Mouse (Mus musculus) gastrocnemius, postnatal 36 days (tissue): ENCODE measurements at regions not wholly inside any gene's neighbourhood (a gene's known extent, or its start where the extent isn't known, plus 50 kb on each side); places are given as distances from the start of the nearest gene placed in this dataset.

ENCODE experiments used
- DNase-seq, 2 experiments: peaks; one replicate each; pipeline ENCODE4 v3.0.0; 2022
- intact Hi-C: fragments of 180-260 bp; cut with DNase I; formaldehyde crosslinking; loops from one replicate; pipeline ENCODE4 v1.15.1; 2025

DNA sequence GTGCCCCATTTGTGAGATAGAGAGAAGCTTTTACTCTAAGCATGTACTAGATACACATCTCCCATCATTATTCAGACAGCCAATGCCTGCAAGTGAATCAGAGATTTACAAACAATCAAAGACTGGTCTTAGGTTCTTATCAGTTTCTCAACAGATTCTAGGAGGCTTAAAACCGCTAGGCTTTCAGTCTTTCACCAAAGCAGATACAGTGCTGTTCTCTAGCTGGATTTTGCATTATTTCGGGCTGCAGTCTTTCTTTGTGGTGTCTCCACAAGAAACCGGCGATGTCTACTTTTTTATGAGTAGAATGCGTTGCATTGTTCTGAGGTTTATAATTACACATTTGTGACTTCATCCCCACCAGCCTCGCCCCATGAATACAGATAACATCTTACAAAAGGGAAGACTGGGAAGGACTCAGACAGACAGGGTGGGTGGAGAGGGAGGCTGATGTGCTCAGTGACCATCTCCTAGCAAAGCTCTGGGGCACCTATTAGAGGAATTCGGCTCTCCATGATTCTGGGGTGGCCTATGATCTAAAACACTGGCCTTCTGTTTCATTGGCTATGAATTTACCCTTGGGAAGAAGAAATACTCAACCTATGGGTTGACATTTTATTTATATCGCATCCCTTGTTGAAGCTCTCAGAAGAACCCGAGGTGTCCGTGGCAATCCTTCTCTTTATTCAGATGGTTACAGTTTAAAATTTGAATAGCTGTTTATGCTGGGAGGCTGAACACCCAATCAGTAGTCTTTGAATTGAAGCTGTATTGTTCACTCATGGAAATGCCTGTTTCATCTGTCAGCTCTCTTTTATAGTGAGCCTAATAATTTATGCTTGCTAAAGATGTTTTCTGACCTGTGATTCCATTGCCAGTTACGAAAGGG is 343.8 kb downstream of the Tmem161b start:
- intact Hi-C loops: no loop called here
- DNase-seq: no peak

DNA sequence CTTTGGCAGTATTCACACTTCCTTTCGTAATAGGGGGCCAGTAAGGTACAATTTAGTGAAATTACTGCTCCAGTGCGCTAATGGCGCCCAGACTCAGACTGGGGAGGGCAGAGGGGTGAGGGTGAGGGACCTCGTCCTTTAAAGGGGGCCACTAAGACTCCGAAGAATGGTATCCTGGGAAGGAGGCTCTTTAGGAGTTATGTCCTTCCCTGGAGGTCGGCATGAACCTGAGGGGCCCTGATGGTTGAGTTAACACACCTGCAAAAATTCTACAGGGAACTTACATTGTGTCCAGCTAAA is 344.4 kb downstream of the Tmem161b start:
- DNase-seq: no peak
- intact Hi-C loops: no loop called here

DNA sequence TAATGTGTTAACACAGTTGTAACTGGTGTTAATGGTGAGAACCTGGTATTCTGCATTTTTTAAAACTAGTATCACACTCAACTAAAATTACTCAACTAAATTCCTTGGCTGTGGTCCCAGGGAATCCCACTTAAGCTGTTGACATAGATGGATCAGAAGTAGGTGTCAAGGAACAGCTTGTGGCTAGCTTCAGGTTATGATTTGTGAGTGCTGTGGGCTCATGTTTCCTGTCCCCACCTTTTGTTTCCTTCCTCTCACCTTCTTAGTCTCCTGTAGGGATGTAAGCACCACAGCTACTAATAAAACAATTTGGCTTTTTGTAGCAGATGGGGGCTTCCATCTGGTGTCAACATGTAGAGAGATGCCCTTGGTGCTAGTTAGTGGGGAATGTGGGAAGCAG is 347.3 kb downstream of the Tmem161b start:
- no peak for DNase-seq

DNA sequence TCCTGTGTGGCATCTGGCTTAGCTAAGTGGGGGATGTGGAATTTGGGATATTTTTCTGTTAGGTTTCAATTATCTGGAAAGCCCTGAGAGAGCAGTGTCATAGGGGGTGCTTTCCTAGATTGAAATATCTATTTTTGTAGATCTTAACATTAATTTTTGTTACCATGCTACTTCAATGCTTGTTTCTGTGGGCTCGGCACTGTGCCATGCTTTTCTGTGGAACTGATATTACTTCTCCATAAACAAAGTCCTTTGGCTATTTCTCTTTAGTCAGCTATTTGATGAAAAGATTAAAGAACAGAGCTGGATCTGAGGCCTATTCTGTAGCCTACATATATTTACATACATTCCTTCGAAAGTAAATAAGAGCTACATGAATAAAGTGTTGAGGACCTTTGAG is 348.1 kb downstream of the Tmem161b start:
- intact Hi-C loops: no loop called here
- DNase-seq: no peak

More for the DNA sequence above, 347.3 kb downstream of the Tmem161b start:
- intact Hi-C loops: no loop called here

DNA sequence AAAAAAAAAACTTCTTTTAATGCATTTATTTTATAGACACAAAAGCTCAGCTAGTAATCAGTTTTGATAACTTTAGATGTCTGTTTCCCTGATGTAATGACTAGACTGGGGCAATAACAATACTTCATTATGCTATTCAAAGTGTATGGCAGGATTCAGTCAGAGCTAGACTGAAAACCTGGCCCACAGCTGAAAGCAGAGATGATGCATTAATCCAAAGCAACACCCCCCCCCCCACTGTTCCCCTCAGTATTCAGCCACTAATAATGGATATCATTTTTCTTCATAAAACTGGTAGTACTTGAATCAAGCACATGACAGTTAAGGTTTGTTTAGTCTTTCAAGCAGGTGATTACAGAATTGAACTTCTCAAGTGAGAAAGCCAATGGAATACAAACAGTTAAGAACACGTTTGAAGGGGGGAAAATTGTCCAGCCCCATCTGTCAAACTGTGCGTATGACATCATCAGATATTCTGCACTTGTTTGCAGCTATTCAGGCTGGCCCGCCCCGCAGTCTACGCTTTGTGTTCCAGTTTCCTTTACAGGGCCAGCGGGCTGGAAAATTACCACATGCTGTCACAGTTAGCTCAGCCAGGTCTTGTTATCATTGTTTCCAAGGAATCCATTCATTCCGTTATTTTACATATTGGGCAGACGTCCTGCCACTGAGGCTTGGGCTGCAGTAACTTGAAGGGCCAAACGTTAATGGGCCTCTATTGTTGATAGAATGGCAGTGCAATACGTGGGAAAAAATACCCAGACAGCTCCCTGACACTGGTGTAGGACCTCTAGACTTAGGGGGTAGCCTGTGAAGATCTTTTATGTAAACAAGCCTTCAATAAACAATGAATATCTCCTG is 349.1 kb downstream of the Tmem161b start:
- intact Hi-C loops: no loop called here
- DNase-seq: no peak

DNA sequence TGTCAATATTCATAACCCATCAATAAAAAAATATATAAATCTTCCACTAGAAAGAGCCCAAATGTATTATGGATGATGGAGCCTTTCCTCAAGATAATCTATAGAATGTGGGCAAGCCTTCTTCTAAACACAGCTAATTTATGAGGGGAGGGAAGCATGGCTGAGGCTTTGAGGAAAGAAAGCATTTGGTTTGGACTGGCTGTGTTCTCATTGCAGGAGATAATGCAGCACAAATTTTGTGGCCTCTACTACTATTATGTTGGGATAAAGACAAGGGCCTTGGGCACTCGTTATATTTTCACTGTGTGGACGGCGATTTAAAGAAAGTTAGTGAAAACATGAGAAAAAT is 349.7 kb downstream of the Tmem161b start:
- intact Hi-C loops: no loop called here
- DNase-seq: no peak

DNA sequence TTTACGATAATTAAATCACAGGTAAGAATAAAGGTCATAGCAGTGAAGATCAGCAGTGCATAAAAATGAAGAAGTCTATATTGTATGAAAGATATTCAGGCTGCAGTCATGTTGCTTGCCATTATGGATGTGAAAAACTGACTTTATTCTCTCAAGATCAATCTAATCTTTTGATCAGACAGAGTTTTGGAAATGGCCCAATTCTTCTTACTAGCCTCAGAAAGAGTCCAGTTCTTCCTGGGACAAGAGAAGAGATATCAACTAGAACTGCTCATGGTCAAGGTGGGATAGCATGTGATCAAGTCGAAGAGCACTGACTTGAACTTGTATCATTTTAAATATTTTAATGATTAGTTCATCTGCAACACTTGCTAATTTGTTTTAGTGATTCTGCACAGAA is 350.1 kb downstream of the Tmem161b start:
- intact Hi-C loops: no loop called here
- DNase-seq: no peak

DNA sequence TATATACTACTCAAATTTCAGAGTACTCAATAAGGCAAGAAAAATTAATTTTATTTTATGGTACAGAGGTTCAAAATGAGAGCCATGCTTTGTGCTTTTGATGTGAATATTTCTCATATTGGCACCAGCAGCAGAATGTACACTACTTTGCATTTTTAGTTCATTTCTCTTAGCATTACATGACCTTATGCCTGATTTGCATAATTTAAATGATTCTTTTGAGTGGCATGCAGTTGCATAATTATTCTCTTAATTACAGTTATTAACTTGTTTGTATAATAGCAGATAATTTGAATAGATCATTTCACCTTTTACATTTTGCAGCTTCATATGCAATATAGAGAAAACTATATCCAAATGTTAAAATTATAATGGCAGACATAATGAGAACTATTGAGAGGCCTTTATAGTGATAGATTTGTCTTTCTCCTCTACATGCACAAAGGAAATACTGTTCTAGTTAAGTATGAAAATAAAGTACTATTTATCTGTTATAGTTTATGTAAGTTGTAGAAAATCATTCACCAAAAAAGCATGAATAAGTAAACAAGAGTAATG is 374.6 kb downstream of the Tmem161b start:
- intact Hi-C loops: no loop called here
- DNase-seq: no peak

DNA sequence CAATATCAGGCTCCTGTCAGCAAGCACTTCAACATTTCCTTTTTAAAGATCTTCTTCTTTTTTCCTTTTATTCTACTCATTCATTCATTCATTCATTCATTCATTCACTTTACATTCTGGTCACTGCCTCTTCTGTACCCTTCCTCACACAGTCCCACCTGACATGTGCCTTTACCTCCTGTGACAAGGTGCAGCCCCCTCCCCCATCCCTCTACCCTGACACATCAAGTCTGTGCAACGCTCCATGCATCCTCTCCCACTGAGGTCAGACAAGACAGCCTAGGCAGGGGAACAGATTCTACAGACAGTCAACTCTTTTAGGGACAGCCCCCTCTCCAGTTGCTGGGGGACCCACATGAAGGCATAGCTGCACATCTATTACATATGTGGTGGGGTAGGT is 380.5 kb downstream of the Tmem161b start:
- DNase-seq: no peak
- intact Hi-C loops: no loop called here

DNA sequence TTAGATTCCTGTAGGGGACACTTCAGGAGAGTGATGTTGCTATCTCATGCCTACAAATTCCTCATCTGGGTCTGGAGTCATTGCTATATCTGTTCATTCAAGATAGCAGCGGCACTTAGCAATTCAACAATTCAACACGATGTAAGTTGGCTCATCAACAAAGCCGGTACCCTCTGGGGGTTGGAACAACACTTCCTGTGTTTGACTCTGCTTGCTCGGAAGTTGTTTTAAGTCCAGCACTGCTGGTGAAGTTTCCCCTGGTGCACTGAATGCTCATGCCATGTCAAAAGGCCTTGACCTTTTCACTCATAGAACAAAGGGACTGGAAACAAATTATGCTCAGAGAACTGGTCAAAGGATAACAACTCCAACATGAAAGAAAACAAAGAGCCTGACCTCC is 390.4 kb downstream of the Tmem161b start:
- no peak for DNase-seq
- intact Hi-C loops: no loop called here

DNA sequence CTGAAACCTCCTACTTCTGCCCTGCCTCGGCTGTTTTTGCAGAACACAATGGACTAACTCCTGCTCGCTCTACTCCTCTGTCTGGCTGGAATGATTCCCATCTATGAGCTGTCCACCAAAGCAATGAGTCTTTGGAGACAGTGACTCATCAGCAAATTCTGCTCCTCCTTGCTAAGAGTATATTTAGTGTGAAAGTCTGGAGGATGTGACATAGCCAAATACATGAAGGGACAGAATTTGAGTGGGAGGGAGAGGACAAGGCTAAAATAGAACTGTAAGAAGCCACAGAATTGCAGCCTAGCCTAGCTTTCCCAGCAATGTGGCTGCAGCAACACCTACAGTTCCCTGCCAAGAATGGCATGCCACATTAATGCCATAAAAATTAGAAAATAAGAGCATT is 390.9 kb downstream of the Tmem161b start:
- no peak for DNase-seq
- intact Hi-C loops: no loop called here

DNA sequence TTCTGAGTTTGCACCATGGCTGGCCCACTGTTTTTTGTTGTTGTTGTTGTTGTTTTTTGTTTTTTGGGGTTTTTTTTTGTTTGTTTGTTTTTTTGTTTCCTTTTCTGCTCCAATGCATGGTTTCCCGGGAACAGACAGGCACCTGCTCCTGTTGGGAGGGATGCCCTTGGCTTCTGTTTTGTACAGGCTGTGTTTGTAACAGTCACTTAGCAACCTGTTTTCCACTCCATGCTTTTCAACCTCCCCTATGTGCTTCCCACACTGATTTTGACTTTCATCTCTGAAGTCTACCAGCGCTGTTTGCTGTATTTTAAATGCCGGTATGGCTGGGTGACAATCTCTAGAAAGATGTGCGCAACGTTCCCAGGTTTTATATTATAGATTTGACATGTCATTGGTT is 402.6 kb downstream of the Tmem161b start:
- intact Hi-C loops: no loop called here
- no peak for DNase-seq

DNA sequence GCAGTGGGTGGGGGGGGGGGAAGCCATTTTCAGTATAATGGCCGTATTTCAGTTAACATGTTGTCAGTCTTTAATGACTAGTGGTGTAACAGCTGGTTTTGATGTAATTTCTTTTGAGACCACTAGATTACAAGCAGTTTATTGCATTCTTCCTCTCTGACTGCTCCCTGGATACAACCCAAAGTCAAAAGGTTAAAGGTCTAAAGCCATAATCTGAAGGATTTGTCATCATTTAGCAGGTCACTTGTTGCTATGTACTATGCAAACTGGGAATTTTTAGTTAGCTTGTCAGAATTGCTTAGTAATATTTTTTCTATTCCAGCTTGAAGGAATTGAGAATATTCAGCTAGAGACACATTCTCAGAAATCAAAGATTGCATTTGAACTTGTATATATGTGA is 403.4 kb downstream of the Tmem161b start:
- DNase-seq: no peak
- intact Hi-C loops: no loop called here

DNA sequence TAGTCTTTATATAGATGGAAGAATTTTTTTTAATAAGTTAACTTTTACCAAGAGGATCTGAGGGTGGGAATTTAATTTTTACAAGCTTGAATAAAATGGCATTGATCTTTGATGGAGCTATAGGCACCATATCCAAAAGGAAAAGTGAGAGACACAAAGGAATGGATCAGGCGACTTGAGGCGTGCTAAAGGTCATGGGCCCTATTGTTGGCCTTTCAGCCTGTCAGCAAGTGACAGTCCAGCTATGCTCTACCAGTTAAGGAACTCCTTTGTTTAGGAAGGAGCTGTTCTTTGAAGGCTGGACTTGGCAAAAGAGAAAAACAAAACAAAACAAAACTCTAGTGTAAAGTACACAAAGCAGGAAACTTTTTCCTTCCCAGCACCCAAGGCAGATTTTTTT is 403.8 kb downstream of the Tmem161b start:
- intact Hi-C loops: no loop called here
- no peak for DNase-seq

DNA sequence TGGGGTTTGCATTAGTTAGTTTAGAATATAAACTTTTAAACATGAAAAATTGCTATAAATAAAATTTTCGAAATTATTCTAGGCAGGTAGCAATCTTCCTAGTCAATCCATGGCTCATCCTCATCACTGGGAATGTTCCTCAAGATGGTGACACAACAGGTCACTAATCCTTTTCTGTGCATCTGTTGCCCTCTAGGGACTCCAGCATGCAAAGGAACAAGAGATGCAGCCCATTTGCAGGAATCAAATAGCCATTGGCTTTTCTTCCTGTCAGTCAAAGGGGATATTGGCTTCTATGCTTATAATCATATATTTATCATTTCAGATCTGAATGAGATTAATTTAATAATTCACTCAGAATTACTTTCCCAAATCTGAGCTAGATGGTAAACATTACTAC is 404.3 kb downstream of the Tmem161b start:
- DNase-seq: no peak
- intact Hi-C loops: no loop called here

DNA sequence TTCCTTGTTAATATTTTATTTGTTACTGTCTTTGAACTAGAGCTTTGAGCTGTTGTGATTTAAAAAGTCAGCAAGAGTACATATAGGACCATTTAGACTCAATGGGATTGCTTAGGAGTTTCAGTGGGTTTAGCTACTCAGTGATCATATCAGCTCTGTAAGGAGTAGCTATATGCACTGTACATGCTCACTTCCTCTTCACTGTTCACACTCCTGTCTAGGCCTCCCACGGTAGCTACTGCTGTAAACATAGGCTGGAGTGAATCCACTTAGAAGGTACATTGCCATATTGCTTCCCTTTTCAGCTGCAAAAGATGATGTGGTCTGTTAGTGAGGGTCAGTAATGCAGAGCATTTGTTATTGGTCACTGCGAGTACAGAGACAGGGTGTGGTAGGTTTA is 408.6 kb downstream of the Tmem161b start:
- intact Hi-C loops: no loop called here

DNA sequence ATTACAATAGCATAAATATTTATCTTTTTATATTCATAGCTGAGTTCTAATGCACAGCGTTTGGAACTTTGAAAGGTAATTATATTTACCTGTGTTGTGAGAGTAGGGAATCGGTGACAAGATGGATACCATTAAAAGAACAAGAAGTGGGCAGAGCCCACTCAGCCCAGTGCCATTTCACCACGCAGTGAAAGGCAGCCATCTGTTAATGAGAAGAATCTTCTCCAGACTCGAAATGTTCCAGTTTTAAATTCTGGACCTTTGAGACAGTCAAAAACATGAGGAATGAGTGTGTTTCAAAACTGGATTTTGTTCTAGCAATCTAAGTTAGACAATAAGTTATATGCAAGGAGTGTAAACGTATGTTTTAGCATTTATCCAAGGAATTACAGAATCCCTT is 410.4 kb downstream of the Tmem161b start:
- intact Hi-C loops: no loop called here
- DNase-seq: no peak

More for the DNA sequence above, 408.6 kb downstream of the Tmem161b start:
- no peak for DNase-seq

DNA sequence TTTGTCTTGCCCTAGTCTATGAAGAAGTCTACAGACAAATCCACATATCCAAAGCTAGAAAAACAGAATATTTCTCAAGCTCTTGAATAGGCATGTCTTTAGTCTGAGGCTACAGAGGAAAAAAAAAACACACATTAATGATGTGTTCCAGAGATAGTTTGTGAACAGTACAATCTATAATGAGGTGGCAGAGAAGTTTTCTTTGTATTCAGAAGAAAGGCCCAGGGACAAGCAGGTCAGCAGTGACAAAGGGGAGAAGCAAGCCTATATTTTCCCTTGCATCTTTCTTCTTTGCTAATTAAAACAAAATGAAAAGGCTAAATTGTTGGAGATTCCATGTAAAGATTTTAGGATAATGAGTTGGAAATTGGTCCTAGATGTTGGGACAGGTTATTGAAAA is 414.7 kb downstream of the Tmem161b start:
- intact Hi-C loops: no loop called here
- DNase-seq: no peak

DNA sequence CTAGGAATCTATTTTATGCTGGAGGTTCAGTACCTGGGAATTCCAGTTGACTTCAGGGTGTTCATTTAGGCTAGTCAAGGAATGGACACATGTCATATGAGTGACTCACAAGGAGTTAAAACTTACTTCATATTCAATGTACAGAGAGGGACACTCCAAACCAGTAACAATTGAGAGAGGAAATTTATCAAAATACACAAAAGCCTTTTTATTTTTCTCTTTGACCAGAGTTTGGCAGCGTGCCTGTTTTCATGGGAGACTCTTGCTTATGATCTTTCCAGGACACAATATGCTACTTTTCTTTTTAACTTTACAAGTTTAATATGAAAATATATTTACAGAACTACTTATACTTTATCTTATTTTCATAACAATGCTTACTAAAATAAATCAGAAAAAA is 415.5 kb downstream of the Tmem161b start:
- DNase-seq: no peak
- intact Hi-C loops: no loop called here

DNA sequence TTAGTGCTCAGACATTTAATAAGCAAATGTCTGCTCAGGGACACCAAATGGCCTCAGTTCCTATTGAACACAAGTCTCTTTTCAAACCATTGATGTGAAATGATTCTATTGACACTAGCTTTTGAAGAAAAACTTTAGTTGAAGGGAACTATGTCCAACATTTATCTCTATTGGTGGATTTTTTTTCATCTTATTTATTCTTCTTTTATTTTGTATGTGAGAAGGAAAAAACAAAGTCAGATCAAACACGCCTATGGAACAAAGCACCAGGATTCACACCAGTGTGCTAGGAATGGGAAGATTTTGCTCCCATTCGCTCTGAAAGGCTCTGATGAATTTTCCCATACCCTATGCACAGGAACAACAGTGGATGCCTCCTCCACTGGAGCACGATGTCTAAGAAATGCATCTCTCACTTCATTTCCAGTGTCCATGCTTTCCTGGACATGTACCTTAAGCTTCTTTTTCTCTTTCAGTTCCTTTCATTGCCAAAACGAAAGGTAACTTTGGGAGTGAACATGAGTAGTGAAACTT is 416.4 kb downstream of the Tmem161b start:
- intact Hi-C loops: no loop called here
- DNase-seq: no peak
